Mouse (Mus musculus): ENCODE data around the gene Glmn. TPM values are rescaled to one million over a fixed set of nuclear protein-coding genes. Genes with fewer than 3 reads are reported as not detected.

Gene Glmn
- total and polyA plus RNA-seq, 3 experiments, result 11.6 to 29.1 (median 28.2) TPM

- Histone ChIP-seq H3K27ac (ENCODE audit: insufficient read depth, low read depth) (no peak overlapping the region), H3K4me2 (ENCODE audit: insufficient read depth, low read depth, poor library complexity, severe bottlenecking) (no peak overlapping the region), H3K9me3 (replicated peaks; ENCODE audit: low read length) (no peaks in the 10 kb centered on the region), H3K79me2 (replicated peaks; ENCODE audit: control insufficient read depth, extremely low read depth, insufficient read depth, poor library complexity, severe bottlenecking) (no peaks in the 10 kb centered on the region), H3K9ac (ENCODE audit: insufficient read depth, low read depth) (no peak overlapping the region), H3K27me3 (replicated peaks) (no peaks in the 10 kb centered on the region), H3K4me3 (replicated peaks in 1 of 3; ENCODE audit: low read depth in 2 of 3, low read length in 2 of 3, poor library complexity in 1 of 3) (no peak overlapping the region), H3K4me1 (ENCODE audit: control insufficient read depth in 1 of 2, insufficient read depth in 2 of 2) (peaks cover 0 to 3% of the 10 kb centered on the region in 2 experiments; a peak in 1 of 4 replicates), H3K36me3 (replicated peaks in 1 of 2; ENCODE audit: control insufficient read depth in 1 of 2, insufficient read depth in 1 of 2, low read length in 1 of 2) (peaks cover 43 to 76% of the 10 kb centered on the region in 2 experiments)
- peak; percentile 75 for DNase-seq (ENCODE audit: extremely low read depth)
- no peak for TF ChIP-seq CHD2 (IDR thresholded peaks at IDR 0.05; ENCODE audit: low read length)
- peak; percentile 86 for TF ChIP-seq SMC3 (IDR thresholded peaks at IDR 0.05; ENCODE audit: low read depth, low read length)
- TF ChIP-seq MYC (IDR thresholded peaks at IDR 0.05; ENCODE audit: low read depth, low read length), result no peak
- peak; percentile 94 to 95 for TF ChIP-seq CTCF (conservative IDR thresholded peaks at IDR 0.05 in 1 of 2, IDR thresholded peaks at IDR 0.05 in 1 of 2; ENCODE audit: low read depth in 2 of 2, low read length in 2 of 2)
- no peak for TF ChIP-seq ETS1 (conservative IDR thresholded peaks at IDR 0.05; ENCODE audit: low read depth, low read length)
- no peak for TF ChIP-seq ZNF384 (IDR thresholded peaks at IDR 0.05; ENCODE audit: low read depth, low read length)
- no peak for TF ChIP-seq MAZ (IDR thresholded peaks at IDR 0.05; ENCODE audit: low read depth, low read length)
- TF ChIP-seq EP300 (IDR thresholded peaks at IDR 0.05; ENCODE audit: low read length), result no peak
- no peak for TF ChIP-seq POLR2A (IDR thresholded peaks at IDR 0.05; ENCODE audit: low read depth, low read length)
- TF ChIP-seq ZC3H11A (IDR thresholded peaks at IDR 0.05; ENCODE audit: low read depth, low read length), result peak; percentile 79
- TF ChIP-seq IRF4 (IDR thresholded peaks at IDR 0.05; ENCODE audit: low read depth, low read length), result 0 out of 2 replicates have a peak, but pooled peaks have one; percentile 22
- peak; percentile 91 for TF ChIP-seq RAD21 (IDR thresholded peaks at IDR 0.05; ENCODE audit: low read depth, low read length)
- no peak for TF ChIP-seq MAFK (IDR thresholded peaks at IDR 0.05; ENCODE audit: insufficient replicate concordance, low read length)
- TF ChIP-seq JUND (conservative IDR thresholded peaks at IDR 0.05; ENCODE audit: low read depth, low read length), result no peak; the same call in 1 of the 2 replicates
- no peak for TF ChIP-seq NELFE (IDR thresholded peaks at IDR 0.05; ENCODE audit: low read depth, low read length)
- TF ChIP-seq KAT2A (IDR thresholded peaks at IDR 0.05; ENCODE audit: insufficient replicate concordance, low read length), result no peak
- TF ChIP-seq SIN3A (IDR thresholded peaks at IDR 0.05; ENCODE audit: low read length), result no peak
- TF ChIP-seq GABPA (IDR thresholded peaks at IDR 0.05; ENCODE audit: insufficient replicate concordance, low read depth, low read length), result no peak
- no peak for TF ChIP-seq USF2 (conservative IDR thresholded peaks at IDR 0.05; ENCODE audit: low read depth, low read length)
- TF ChIP-seq E2F4 (IDR thresholded peaks at IDR 0.05; ENCODE audit: insufficient replicate concordance, low read depth, low read length), result 0 out of 2 replicates have a peak, but pooled peaks have one; percentile 36
- no peak for TF ChIP-seq USF1 (IDR thresholded peaks at IDR 0.05; ENCODE audit: low read depth, low read length)
- no peak for TF ChIP-seq UBTF (IDR thresholded peaks at IDR 0.05; ENCODE audit: low read depth, low read length)
- in situ Hi-C loops (cut with MboI; ENCODE audit: low pct_ligation_motif_present, low pct_unique_long_range_greater_than_20kb, low sequenced_read_pairs) (loop anchor here (25.0 kb wide), 1 partner anchor 276 kb away; the partner anchor contains the start of gene Evi5), dilution Hi-C loops (cut with MboI; ENCODE audit: extremely low pct_ligation_motif_present, extremely low pct_unique_long_range_greater_than_20kb, low sequenced_read_pairs) (no loop called here)
These were observed 13.5 kb upstream of the Glmn start for GRCm38 (mm10) chr5:107611224-107611623.

GRCm38 (mm10) chr5:107598380-107598779 lies 692 bp upstream of the Glmn start:
- TF ChIP-seq KAT2A (IDR thresholded peaks at IDR 0.05; ENCODE audit: insufficient replicate concordance, low read length), result no peak
- TF ChIP-seq MAZ (IDR thresholded peaks at IDR 0.05; ENCODE audit: low read depth, low read length), result no peak
- peak; percentile 13; the same call in 1 of the 2 replicates for TF ChIP-seq SIN3A (IDR thresholded peaks at IDR 0.05; ENCODE audit: low read length)
- no peak for TF ChIP-seq USF2 (conservative IDR thresholded peaks at IDR 0.05; ENCODE audit: low read depth, low read length)
- TF ChIP-seq ZKSCAN1 (IDR thresholded peaks at IDR 0.05; ENCODE audit: borderline replicate concordance, low read depth, low read length), result no peak
- TF ChIP-seq MYC (IDR thresholded peaks at IDR 0.05; ENCODE audit: low read depth, low read length), result 0 out of 2 replicates have a peak, but pooled peaks have one; percentile 22
- peak; percentile 66 for TF ChIP-seq ZNF384 (IDR thresholded peaks at IDR 0.05; ENCODE audit: low read depth, low read length)
- TF ChIP-seq TBP (conservative IDR thresholded peaks at IDR 0.05; ENCODE audit: low read depth, low read length), result no peak
- peak; percentile 31 for TF ChIP-seq MAX (IDR thresholded peaks at IDR 0.05; ENCODE audit: low read length)
- dilution Hi-C loops (cut with MboI; ENCODE audit: extremely low pct_ligation_motif_present, extremely low pct_unique_long_range_greater_than_20kb, low sequenced_read_pairs) (no loop called here), in situ Hi-C loops (cut with MboI; ENCODE audit: low pct_ligation_motif_present, low pct_unique_long_range_greater_than_20kb, low sequenced_read_pairs) (no loop called here)
- peak overlapping the region; percentile 81 for H3K9ac ChIP-seq (ENCODE audit: insufficient read depth, low read depth)
- DNase-seq (ENCODE audit: extremely low read depth), result peak; percentile 18
- H3K4me3 ChIP-seq (replicated peaks in 1 of 3; ENCODE audit: low read depth in 2 of 3, low read length in 2 of 3, poor library complexity in 1 of 3), result peak overlapping the region; percentile 81 to 98 (median 91)
- no peak overlapping the region for H3K27ac ChIP-seq (ENCODE audit: insufficient read depth, low read depth)
- peaks cover 18 to 41% of the 10 kb centered on the region in 2 experiments for H3K36me3 ChIP-seq (replicated peaks in 1 of 2; ENCODE audit: control insufficient read depth in 1 of 2, insufficient read depth in 1 of 2, low read length in 1 of 2)
- H3K79me2 ChIP-seq (replicated peaks; ENCODE audit: control insufficient read depth, extremely low read depth, insufficient read depth, poor library complexity, severe bottlenecking), result peaks cover 3% of the 10 kb centered on the region; the same call in 1 of the 2 replicates
- peaks cover 9 to 38% of the 10 kb centered on the region in 2 experiments for H3K4me1 ChIP-seq (ENCODE audit: control insufficient read depth in 1 of 2, insufficient read depth in 2 of 2)
- H3K9me3 ChIP-seq (replicated peaks; ENCODE audit: low read length), result no peaks in the 10 kb centered on the region
- no peaks in the 10 kb centered on the region for H3K27me3 ChIP-seq (replicated peaks)
- H3K4me2 ChIP-seq (ENCODE audit: insufficient read depth, low read depth, poor library complexity, severe bottlenecking), result peak overlapping the region; percentile 96

Measured in CH12.LX (cell line).